Mouse (Mus musculus) heart, postnatal 4 days (tissue): Measurements from ENCODE around the gene Mapre3. TPM values are rescaled to one million over a fixed set of nuclear protein-coding genes. Genes with fewer than 3 reads are reported as not detected.

Experiments used
- total RNA-seq, 2 experiments: library from RNA; stranded (reverse); gene quantifications; 2 replicates each; pipeline ENCODE4 v1.2.3; 2021

Mapre3 gene
- total RNA-seq, 2 experiments from 2014 or later = 16.2 to 18.9 TPM

Other genes starting within 250 kb of the Mapre3 start
- gene Kcnk3, start 226.5 kb upstream of the Mapre3 start, total RNA-seq = 100 to 1,000 TPM; 145 TPM
- gene Slc35f6, start 166.7 kb upstream of the Mapre3 start, total RNA-seq = 10 to 100 TPM; 35.1 to 38.5 TPM
- 100 to 1,000 TPM; 141 to 145 TPM for gene Cenpa, start 147.9 kb upstream of the Mapre3 start, total RNA-seq
- gene Dpysl5, start 103.1 kb upstream of the Mapre3 start, total RNA-seq = 1 to 10 TPM; 1.6 to 2.0 TPM
- gene Tmem214, start 53.4 kb downstream of the Mapre3 start, total RNA-seq = 10 to 100 TPM; 44.4 to 50.0 TPM
- gene Agbl5, start 74.1 kb downstream of the Mapre3 start, total RNA-seq = 10 to 100 TPM; 11.8 to 12.7 TPM
- gene Ost4, start 93.1 kb downstream of the Mapre3 start, total RNA-seq = 100 to 1,000 TPM; 170 TPM
- 10 to 100 TPM; 83.4 to 93.2 TPM for gene Emilin1, start 98.8 kb downstream of the Mapre3 start, total RNA-seq
- 1 to 10 TPM; 6.4 to 9.2 TPM for gene Khk, start 106.8 kb downstream of the Mapre3 start, total RNA-seq
- gene Cgref1, start 130.9 kb downstream of the Mapre3 start, total RNA-seq = under 1 TPM; 0.67 to 0.77 TPM
- 10 to 100 TPM; 62.3 to 68.4 TPM for gene Preb, start 145.7 kb downstream of the Mapre3 start, total RNA-seq
- under 1 TPM; 0.23 to 0.26 TPM for gene Tcf23, start 154.0 kb downstream of the Mapre3 start, total RNA-seq
- 10 to 100 TPM; 46.0 to 53.7 TPM for gene Atraid, start 233.7 kb downstream of the Mapre3 start, total RNA-seq
- gene Slc5a6, start 234.3 kb downstream of the Mapre3 start, total RNA-seq = 1 to 10 TPM; 7.0 to 7.2 TPM
- 10 to 100 TPM; 33.5 to 40.7 TPM for gene Cad, start 240.1 kb downstream of the Mapre3 start, total RNA-seq